ENCODE assay signal across 28 mouse cellular contexts in the genomic region with DNA sequence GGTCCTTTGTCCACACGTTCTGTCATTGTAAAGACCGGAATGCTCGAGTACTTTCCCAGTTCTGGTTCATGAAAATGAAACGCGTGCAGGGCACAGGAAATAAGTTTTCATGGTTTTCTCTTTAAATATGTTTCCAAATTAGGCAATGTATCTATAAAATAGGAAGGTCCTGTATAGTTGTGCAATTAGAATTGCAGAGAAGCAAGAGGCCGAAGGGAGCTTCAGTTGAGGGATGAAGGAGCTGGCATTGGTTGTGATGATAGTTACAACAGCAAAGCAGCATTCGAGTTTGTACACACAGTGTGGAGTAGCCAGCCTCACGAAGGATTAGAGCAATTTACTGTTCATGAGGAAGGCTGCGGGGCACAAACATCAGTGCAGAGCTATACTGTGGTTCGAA. TPM values are rescaled to one million over a fixed set of nuclear protein-coding genes. Genes with fewer than 3 reads are reported as not detected.
"Had no signal": no experiment of that assay in that cellular context is flagged by ENCODE, and none has a peak within 500 bp of the region (broad histone marks: within the 10 kb centered on the region; RNA-seq: fewer than 3 reads in every experiment).

No protein-coding gene starts in this region.

- H3K27me3 ChIP-seq: embryonic facial prominence, embryonic 12.5 days; embryonic facial prominence, embryonic 13.5 days; embryonic facial prominence, embryonic 15.5 days; forebrain, embryonic 15.5 days had no signal

- H3K9me3 ChIP-seq: embryonic facial prominence, embryonic 10.5 days; embryonic facial prominence, embryonic 12.5 days; embryonic facial prominence, embryonic 13.5 days; embryonic facial prominence, embryonic 15.5 days; forebrain, embryonic 10.5 days; forebrain, embryonic 12.5 days; forebrain, embryonic 13.5 days; forebrain, embryonic 15.5 days had no signal

- H3K36me3 ChIP-seq: embryonic facial prominence, embryonic 10.5 days; embryonic facial prominence, embryonic 12.5 days; embryonic facial prominence, embryonic 13.5 days; embryonic facial prominence, embryonic 15.5 days; forebrain, embryonic 10.5 days; forebrain, embryonic 12.5 days; forebrain, embryonic 15.5 days had no signal

- H3K27ac ChIP-seq: embryonic facial prominence, embryonic 10.5 days; embryonic facial prominence, embryonic 12.5 days; embryonic facial prominence, embryonic 13.5 days; embryonic facial prominence, embryonic 15.5 days; forebrain, embryonic 10.5 days; forebrain, embryonic 12.5 days; forebrain, embryonic 13.5 days; forebrain, embryonic 15.5 days; gastrocnemius, adult 2 months; heart, adult 2 months had no signal

- ATAC-seq: forebrain, embryonic 13.5 days; forebrain, embryonic 14.5 days; forebrain, embryonic 15.5 days; forebrain, embryonic 16.5 days had no signal

- H3K4me1 ChIP-seq: embryonic facial prominence, embryonic 10.5 days; embryonic facial prominence, embryonic 12.5 days; embryonic facial prominence, embryonic 13.5 days; embryonic facial prominence, embryonic 15.5 days had no signal

- H3K9ac ChIP-seq: embryonic facial prominence, embryonic 12.5 days; embryonic facial prominence, embryonic 13.5 days; embryonic facial prominence, embryonic 15.5 days; forebrain, embryonic 12.5 days; forebrain, embryonic 13.5 days; forebrain, embryonic 15.5 days had no signal

- H3K4me3 ChIP-seq: embryonic facial prominence, embryonic 10.5 days; embryonic facial prominence, embryonic 12.5 days; embryonic facial prominence, embryonic 13.5 days; embryonic facial prominence, embryonic 15.5 days; erythroblast, embryonic 14.5 days; forebrain, embryonic 10.5 days; forebrain, embryonic 12.5 days; forebrain, embryonic 13.5 days; forebrain, embryonic 15.5 days; gastrocnemius, adult 2 months; heart, adult 2 months had no signal

- DNase-seq: cerebellum, adult 2 months; cerebellum, adult 8-10 months; cerebellum, adult 9-10 months; cerebellum, adult 9-11 months; cerebellum, postnatal 10 days; cerebellum, postnatal 14 days; cerebellum, postnatal 25 days; cerebellum, postnatal 36 days; embryo, embryonic 11 days; gastrocnemius, adult 2 months; gastrocnemius, postnatal 10 days; gastrocnemius, postnatal 14 days; gastrocnemius, postnatal 25 days; gastrocnemius, postnatal 36 days; heart, adult 11 months; heart, adult 18-20 months; heart, adult 2 months had no signal

- H3K4me2 ChIP-seq: embryonic facial prominence, embryonic 12.5 days; embryonic facial prominence, embryonic 13.5 days; embryonic facial prominence, embryonic 15.5 days; forebrain, embryonic 12.5 days; forebrain, embryonic 13.5 days; forebrain, embryonic 15.5 days had no signal

RNA-seq across cellular contexts. Expression of a gene that starts 18.3 kb away (rescaled TPM):
- polyA plus RNA-seq: erythroblast, embryonic 14.5 days had no signal
